Mouse (Mus musculus) bone marrow, adult 2 months (tissue): ENCODE results near the gene Cspg5. TPM values are rescaled to one million over a fixed set of nuclear protein-coding genes. Genes with fewer than 3 reads are reported as not detected.

Experiments used
- H3K27ac ChIP-seq: fragments of 200-500 bp; 2 replicates; pipeline ENCODE4 v1.5.1; 2012; ENCODE audit warnings: low read depth, mild to moderate bottlenecking, control low read depth, inconsistent platforms, low read length; ENCODE audit not compliant: control insufficient read depth, poor library complexity, insufficient read depth
- H3K4me1 ChIP-seq: fragments of 200-500 bp; 2 replicates; pipeline ENCODE4 v1.6.1; 2011; ENCODE audit warnings: low read length; ENCODE audit not compliant: control insufficient read depth, insufficient read depth
- H3K4me3 ChIP-seq: fragments of 200-500 bp; replicated peaks from 2 replicates; pipeline ENCODE3; 2011; ENCODE audit warnings: mild to moderate bottlenecking, low read depth, low read length, control low read depth; ENCODE audit not compliant: control insufficient read depth
- CTCF ChIP-seq: fragments of 200-500 bp; IDR thresholded peaks from 2 replicates; pipeline ENCODE4 v1.5.1; 2011; ENCODE audit warnings: low read length, control low read depth; ENCODE audit not compliant: control insufficient read depth, insufficient read depth
- POLR2A ChIP-seq: fragments of 200-500 bp; IDR thresholded peaks from 2 replicates; pipeline ENCODE4 v1.6.1; 2011; ENCODE audit warnings: low read depth, mild to moderate bottlenecking, control low read depth, low read length, borderline replicate concordance; ENCODE audit not compliant: control insufficient read depth
- WGBS: fragments of 180-500 bp; shearing (Covaris S2); methylation state at CpG from one replicate; pipeline ENCODE4 v1.1.7; 2018; 5-methylcytosine and 5-hydroxymethylcytosine counted together
- polyA plus RNA-seq: library from polyadenylated mRNA; stranded (reverse); fragments of >200 nt; gene quantifications from 2 replicates; pipeline ENCODE4 v1.2.4, GENCODE M21; 2011; ENCODE audit warnings: low replicate concordance; ENCODE audit not compliant: missing spikeins, insufficient read depth, insufficient read length

Gene Cspg5
- polyA plus RNA-seq, 1 experiment, result 2.5 TPM

- 89% methylated on average over 10 of the region's 10 CpGs for WGBS
- H3K4me3 ChIP-seq, result no peak overlapping the region
- no peak overlapping the region for H3K27ac ChIP-seq
- H3K4me1 ChIP-seq, result no peaks in the 10 kb centered on the region
- TF ChIP-seq CTCF, result no peak
- no peak for TF ChIP-seq POLR2A
Measured at GRCm38 (mm10) chr9:110247049-110247448, 3.5 kb downstream of the Cspg5 start.

- Histone ChIP-seq H3K27ac (no peak overlapping the region), H3K4me3 (no peak overlapping the region), H3K4me1 (no peaks in the 10 kb centered on the region)
- WGBS, result 85% methylated on average over 2 of the region's 2 CpGs
- TF ChIP-seq POLR2A, result no peak
- TF ChIP-seq CTCF, result no peak
Measured at GRCm38 (mm10) chr9:110248861-110249260, 5.3 kb downstream of the Cspg5 start.

DNA sequence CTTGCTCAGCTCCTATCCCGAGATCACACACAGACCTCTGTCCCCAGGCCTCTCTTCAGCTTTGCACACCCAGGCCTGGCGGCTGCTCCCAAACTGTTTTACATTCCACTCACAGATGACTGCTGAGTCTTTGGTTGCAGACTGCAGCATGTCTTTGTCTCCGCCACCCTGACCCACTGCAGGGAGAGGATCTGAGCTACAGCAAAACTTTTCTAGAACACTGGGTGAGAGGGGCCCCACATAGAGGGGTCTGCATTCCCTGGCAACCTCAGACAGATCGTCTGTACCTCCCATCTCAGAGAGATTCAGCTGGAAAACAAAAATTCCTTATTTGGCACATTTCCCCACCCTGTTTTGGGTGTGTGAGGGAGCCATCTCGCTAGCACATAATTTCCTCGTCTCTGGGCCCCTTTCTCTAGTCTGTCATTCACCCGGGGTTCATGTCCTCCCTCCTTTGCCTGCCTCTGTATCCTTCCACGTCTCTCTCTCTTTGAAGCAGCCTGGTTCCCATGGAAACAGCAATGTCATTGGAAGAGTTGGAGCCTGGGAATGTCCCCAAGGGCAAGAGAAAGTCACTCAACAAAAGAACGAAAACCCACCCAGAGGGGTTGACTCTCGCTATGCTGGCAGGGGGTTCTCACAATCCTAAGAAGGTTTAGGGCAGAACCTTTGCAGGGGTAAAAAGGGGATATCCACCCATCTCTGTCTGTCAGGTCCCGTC lies 6.4 kb downstream of the Cspg5 start:
- H3K4me1 ChIP-seq, result no peaks in the 10 kb centered on the region

DNA sequence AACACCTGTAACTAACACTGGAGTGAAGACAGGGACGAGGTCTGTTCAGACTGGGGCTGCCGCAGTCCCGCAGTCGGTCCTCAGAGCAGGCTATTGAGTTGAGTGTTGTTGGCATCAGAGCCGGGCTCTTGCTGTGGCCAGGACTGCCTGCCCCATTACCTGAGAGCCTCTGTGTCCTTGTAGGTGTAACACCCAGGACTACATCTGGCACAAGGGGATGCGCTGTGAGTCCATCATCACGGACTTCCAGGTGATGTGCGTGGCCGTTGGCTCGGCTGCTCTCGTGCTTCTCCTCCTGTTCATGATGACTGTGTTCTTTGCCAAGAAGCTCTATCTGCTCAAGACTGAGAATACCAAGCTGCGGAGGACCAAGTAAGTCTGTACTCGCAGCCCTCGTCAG lies 7.2 kb downstream of the Cspg5 start:
- H3K27ac ChIP-seq, result no peak overlapping the region
- H3K4me1 ChIP-seq, result no peaks in the 10 kb centered on the region
- WGBS, result 87% methylated on average over 14 of the region's 14 CpGs
- no peak overlapping the region for H3K4me3 ChIP-seq
- TF ChIP-seq CTCF, result no peak
- TF ChIP-seq POLR2A, result no peak

More for the DNA sequence above, 6.4 kb downstream of the Cspg5 start:
- H3K27ac ChIP-seq, result no peak overlapping the region
- H3K4me3 ChIP-seq, result no peak overlapping the region
- no peak for TF ChIP-seq POLR2A
- no peak for TF ChIP-seq CTCF
- 61% methylated on average over 11 of the region's 11 CpGs for WGBS

GRCm38 (mm10) chr9:110255407-110256019 lies 11.9 kb downstream of the Cspg5 start:
- H3K4me1 ChIP-seq, result no peaks in the 10 kb centered on the region
- WGBS, result 81% methylated on average over 15 of the region's 15 CpGs
- H3K4me3 ChIP-seq, result no peak overlapping the region
- TF ChIP-seq POLR2A (no peak), CTCF (no peak)
- H3K27ac ChIP-seq, result no peak overlapping the region

DNA sequence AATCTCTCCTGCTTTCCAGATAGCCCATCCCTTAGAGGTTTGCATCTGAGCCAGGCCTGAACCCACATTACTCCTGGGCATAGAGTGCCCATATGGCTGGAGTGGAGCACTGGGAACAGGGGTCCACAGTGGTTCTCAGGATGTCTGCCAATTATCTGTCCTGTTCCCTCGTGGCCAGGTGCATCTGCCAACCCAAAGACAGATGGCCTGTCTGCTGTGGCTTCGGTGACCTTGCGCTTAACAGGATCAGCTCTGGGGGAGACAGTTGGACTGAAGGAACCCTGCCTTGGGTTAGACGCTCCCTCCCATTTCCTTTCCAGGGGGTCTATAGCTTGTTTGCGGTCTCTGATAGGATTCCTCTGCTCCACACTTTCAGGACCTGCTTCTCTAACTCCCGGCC lies 15.1 kb downstream of the Cspg5 start:
- TF ChIP-seq POLR2A (no peak), CTCF (no peak)
- H3K27ac ChIP-seq, result no peak overlapping the region
- H3K4me3 ChIP-seq, result no peak overlapping the region
- no peaks in the 10 kb centered on the region for H3K4me1 ChIP-seq
- WGBS, result 70% methylated on average over 6 of the region's 6 CpGs

GRCm38 (mm10) chr9:110259118-110259517 lies 15.5 kb downstream of the Cspg5 start:
- Histone ChIP-seq H3K27ac (no peak overlapping the region), H3K4me3 (no peak overlapping the region), H3K4me1 (no peaks in the 10 kb centered on the region)
- TF ChIP-seq CTCF (no peak), POLR2A (no peak)
- 73% methylated on average over 3 of the region's 3 CpGs for WGBS

GRCm38 (mm10) chr9:110263181-110263580 lies 19.6 kb downstream of the Cspg5 start:
- 82% methylated on average over 8 of the region's 8 CpGs for WGBS

More at GRCm38 (mm10) chr9:110263181-110263580, 19.6 kb downstream of the Cspg5 start:
- TF ChIP-seq CTCF (no peak), POLR2A (no peak)
- H3K4me3 ChIP-seq, result no peak overlapping the region
- no peak overlapping the region for H3K27ac ChIP-seq
- no peaks in the 10 kb centered on the region for H3K4me1 ChIP-seq
